Mouse (Mus musculus) kidney, adult 10 weeks (tissue): ENCODE measurements around the gene Urah. TPM values are rescaled to one million over a fixed set of nuclear protein-coding genes. Genes with fewer than 3 reads are reported as not detected.

Experiments
- polyA plus RNA-seq: library from polyadenylated mRNA; stranded (reverse); fragments of 350-450 nt; fragmentation: Illumina TruSeq; extraction: RNeasy Lipid Tissue Mini Kit (QIAGEN cat#74804); gene quantifications from one replicate; pipeline ENCODE4 v1.2.3, GENCODE M21; 2014; ENCODE audit warnings: low read depth, low replicate concordance

Gene Urah
- polyA plus RNA-seq, result 2.1 TPM

DNA sequence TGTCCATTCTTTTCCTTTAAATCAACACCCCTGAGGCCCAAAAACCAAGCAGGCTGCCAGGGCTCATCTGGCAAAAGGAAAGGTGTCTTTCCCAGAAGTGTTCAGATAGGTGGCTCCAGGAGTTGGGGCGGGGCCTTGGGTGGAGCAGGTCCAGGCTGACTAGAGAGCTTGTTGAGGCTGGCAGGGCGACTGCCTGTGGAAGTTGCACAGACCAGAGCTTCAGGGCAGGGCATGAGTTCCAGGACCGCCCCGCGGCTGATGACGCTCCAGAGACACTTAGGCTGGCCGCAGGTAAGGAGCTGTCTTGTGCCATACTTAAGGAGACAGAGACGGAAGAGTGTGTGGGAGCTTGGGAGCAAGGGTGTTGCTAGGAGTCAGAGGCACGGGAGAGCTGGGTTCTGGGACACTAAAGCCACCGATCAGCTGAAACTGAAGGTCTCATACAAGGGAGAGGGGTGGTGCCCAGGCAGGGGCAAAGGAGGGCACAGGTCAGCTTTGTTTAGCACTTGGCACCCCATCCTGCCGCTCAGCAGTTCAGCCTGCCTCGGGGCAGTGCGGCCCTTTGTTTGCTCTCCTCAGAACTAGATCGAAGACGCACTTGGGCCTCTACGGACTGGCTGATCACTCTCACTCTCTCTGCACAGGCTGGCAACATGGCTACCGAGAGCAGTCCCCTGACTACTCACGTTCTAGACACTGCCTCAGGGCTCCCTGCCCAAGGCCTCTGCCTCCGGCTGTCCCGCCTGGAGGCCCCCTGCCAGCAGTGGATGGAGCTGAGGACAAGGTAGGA lies at the start of gene Urah:
TSS of gene Urah (plus strand) at position 51 of the 790 bp plus-strand sequence.

GRCm38 (mm10) chr7:140787406-140788052 lies 47.3 kb upstream of the Urah start, which contains the start of gene Syce1:
Gene Syce1 (minus strand): TSS chr7:140787852.

DNA sequence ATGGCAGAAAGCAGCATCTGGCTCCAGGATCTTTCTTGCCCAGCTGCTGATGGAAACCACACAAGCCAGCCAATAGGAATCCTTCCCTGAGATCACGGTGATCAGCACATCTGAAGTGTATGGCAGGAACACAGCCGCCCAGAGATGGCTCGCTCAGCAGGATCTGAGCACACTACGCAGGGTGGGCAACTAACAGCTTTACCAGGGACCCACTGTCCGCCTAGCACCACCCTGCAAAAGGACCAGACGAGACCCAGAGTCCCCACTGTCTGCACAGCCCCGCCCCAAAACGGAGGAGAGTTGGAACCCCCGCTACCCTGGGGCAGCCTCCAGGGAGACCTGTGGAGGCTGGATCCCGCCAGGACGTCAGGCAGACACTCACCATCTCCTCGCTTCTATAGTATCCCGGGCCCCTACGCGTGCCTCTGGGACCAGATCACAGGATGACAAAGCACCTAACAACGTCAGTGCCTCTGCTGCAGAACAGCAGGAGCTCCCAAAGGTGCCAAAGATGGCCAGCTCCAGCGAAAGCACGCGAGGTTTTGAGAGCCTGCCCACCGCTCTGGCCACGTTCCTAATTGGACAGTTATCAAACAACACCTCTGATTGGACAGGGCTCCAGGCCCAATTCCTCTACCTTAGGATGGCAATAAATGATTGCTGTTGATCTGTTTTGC lies 13.0 kb upstream of the Urah start, which contains the start of gene Zfp941:
TSS of gene Zfp941 (minus strand) at position 526 of the 677 bp plus-strand sequence.

DNA sequence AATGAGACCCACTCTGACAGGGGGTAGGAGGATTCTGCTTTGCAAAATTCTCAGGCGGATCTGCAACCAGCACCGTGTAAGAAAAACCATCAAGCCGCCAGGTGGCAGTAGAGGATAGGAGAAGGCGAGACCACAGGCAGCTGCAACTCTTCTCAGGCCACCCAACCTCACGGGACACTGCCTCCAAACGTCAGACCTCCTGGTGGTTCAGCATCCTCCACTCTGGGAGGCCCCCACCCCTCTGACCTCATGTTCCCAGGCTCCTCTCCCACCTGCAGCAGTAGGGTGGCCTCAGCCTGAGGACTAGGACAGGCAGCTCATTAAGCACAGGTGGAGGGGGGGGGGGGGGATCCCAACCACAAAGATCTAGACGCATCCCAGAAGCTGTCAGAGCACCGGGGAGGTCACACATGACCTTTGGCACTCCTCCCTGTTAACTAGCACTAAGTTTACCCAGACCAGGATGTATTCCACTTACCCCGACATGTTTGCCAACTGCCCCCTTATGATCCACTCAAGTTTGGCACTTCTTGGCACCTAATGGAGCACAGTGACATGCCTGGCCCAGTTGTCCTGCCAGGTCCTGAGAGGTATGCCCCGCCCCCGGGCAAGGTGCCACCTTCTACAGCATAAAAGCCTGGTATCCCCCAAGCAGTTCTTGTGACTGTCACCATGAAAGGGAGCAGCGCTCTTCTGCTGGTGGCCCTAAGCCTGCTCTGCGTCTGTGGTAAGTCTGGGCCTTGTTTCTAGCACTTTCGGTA lies 10.3 kb downstream of the Urah start, which contains the start of gene Scgb1c1:
TSS of gene Scgb1c1 (plus strand) at position 643 of the 761 bp plus-strand sequence.

GRCm38 (mm10) chr7:140847755-140848580 lies 13.2 kb downstream of the Urah start, which contains the start of gene Odf3:
Gene Odf3 (plus strand): TSS chr7:140847805.

DNA sequence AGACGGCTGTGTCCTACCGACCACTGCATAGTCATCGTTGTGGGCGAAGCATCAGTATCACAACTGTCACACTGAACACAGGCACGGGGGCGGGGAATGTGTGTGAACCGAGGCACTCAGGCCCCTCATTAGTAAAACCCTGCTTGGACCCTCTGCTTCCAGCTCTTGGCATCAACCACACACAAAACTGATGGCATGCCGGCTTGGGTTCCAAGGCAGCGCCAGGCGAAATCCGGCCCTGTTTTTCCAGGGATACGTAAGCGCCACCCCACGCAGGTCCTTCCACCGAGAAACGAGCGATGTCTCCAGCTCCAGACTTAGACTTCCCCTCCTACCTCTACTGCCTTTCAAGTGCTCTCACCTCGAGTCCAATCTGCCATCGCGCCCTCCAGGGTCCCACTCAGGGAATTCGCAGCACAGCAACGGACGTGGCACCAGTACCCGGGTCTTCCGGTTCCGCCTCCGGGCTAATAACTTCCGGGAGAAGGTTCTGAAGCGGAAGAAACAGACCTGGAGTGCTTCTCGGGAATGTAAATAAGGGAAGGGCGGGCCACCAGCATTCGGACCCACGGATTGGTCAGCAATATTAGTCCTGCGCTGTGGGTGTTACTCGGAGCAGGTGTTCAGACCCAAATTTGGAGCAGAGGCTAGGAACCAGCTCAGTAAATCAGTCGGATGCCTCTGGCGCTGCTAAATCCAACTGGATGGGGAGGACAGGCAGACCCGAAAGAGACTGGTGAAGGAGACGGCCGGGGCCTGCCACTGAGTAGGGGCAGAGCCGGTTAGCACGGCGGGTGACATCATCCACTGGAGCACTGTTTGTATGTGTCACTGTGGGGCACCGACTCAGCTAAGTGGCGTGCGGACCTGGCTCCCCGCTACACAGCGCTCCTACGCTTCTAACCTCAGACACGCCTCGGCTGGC lies 21.3 kb downstream of the Urah start, which contains the start of gene Gm45785:
TSS of gene Gm45785 (minus strand) at position 472 of the 925 bp plus-strand sequence.

DNA sequence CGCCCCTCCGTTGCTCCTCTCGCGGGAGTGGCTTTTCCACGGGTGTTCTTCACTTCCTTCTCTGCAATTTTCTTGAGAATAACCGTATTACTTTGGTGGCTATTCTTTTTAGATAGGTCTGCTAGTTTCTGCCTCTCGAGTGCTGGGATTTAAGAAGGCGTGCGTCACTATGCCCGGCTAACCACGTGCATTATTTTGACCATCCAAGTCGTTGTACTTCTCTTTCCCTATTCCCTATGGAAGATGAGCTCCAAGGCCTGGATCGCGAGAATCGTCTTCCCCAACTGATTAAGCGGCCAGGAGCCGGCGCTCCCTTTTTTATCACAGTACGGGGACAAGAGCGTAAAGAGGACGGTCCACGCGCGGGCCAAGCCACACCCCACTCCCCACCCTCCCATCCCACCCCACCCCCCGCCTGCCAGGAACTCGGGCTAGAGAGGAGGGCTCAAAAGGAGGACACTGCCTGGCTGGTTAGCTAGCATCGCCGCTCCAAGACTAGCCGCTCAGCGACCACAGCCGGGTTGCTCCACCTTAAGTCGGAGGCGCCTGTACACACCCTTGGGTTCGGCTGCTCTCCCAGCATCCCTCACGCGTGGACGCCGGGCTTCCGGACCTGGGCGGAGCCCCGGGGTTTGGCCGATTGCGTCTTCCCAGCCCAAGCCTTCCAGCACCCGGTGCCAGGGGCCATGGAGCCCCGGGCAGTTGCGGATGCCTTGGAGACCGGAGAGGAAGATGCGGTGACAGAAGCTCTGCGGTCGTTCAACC lies 22.1 kb downstream of the Urah start, which contains the start of gene Ric8a:
TSS of gene Ric8a (plus strand) at position 173 of the 765 bp plus-strand sequence.

GRCm38 (mm10) chr7:140857550-140858505 lies 23.0 kb downstream of the Urah start, which contains the start of gene Bet1l:
Gene Bet1l (minus strand): TSS chr7:140857577.

DNA sequence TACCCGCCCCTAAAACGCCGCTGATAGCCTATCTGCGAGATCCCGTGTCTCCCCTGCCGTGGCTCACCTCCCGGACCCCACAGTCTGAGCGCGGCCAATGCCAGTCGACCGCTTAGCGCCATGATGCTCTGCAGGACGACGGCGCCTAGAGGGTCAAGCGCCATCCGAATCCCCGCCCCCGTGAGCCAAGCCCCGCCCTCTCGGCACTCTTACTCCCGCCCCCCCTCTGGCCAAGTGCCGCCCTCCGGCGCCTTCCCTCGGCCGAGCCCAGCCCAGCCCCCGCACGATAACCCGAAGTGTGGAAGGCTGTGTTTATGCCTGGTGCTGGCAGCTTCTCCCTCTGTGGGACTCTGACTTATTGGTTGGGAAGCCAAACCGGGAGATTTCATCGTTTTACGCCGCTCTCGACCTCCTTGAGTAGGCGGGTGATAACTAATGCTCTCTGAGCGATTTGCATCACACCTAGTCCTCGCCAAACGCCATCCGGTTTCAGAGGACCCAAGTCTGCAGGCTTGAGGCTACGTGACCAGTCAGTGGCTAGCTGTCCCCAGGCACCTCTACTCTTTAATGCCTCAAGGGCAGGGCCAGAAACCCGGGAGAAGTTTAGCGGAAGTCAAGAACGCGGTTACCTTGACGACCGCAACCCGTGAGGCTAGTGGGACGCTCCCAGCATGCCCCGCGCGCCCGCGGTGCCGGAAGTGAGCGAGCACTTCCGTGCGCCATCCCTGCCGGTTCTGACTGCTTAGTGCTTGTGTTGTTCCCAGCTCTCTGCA lies 47.1 kb downstream of the Urah start, which contains the start of the genes Psmd13 and Sirt3:
TSS of gene Psmd13 (plus strand) at position 273 of the 773 bp plus-strand sequence.
TSS of gene Sirt3 (minus strand) at position 614 of the 773 bp plus-strand sequence.

Other genes with a start within 250 kb of the Urah start
- not detected for gene Olfr46, start 233.7 kb upstream of the Urah start, polyA plus RNA-seq
- gene Olfr61, start 206.0 kb upstream of the Urah start, polyA plus RNA-seq, result not detected
- gene Olfr53, start 188.6 kb upstream of the Urah start, polyA plus RNA-seq, result not detected
- gene Olfr539, start 175.1 kb upstream of the Urah start, polyA plus RNA-seq, result not detected
- gene Olfr45, start 153.1 kb upstream of the Urah start, polyA plus RNA-seq, result not detected
- not detected for gene Olfr541, start 137.8 kb upstream of the Urah start, polyA plus RNA-seq
- 135 TPM for gene Cyp2e1, start 71.3 kb upstream of the Urah start, polyA plus RNA-seq
- gene Syce1, start 47.2 kb upstream of the Urah start, polyA plus RNA-seq, result not detected
- gene Zfp941, start 12.8 kb upstream of the Urah start, polyA plus RNA-seq, result 1.1 TPM
- not detected for gene Scgb1c1, start 10.5 kb downstream of the Urah start, polyA plus RNA-seq
- gene Odf3, start 12.8 kb downstream of the Urah start, polyA plus RNA-seq, result not detected
- not detected for gene Gm45785, start 21.3 kb downstream of the Urah start, polyA plus RNA-seq
- 4.2 TPM for gene Ric8a, start 21.9 kb downstream of the Urah start, polyA plus RNA-seq
- 3.2 TPM for gene Bet1l, start 22.6 kb downstream of the Urah start, polyA plus RNA-seq
- gene Psmd13, start 47.0 kb downstream of the Urah start, polyA plus RNA-seq, result 149 TPM
- gene Sirt3, start 47.3 kb downstream of the Urah start, polyA plus RNA-seq, result 4.8 TPM
- gene Cox8b, start 65.4 kb downstream of the Urah start, polyA plus RNA-seq, result not detected
- 5.4 TPM for gene Nlrp6, start 85.9 kb downstream of the Urah start, polyA plus RNA-seq
- 1.1 TPM for gene Pgghg, start 106.4 kb downstream of the Urah start, polyA plus RNA-seq
- not detected for gene Ifitm5, start 115.3 kb downstream of the Urah start, polyA plus RNA-seq
- not detected for gene Gm45717, start 120.9 kb downstream of the Urah start, polyA plus RNA-seq
- gene Ifitm2, start 121.0 kb downstream of the Urah start, polyA plus RNA-seq, result 44.1 TPM
- gene Ifitm1, start 132.2 kb downstream of the Urah start, polyA plus RNA-seq, result 5.3 TPM
- gene Ifitm3, start 175.8 kb downstream of the Urah start, polyA plus RNA-seq, result 4.6 TPM
- not detected for gene Ifitm6, start 182.9 kb downstream of the Urah start, polyA plus RNA-seq
- not detected for gene Gm17387, start 194.1 kb downstream of the Urah start, polyA plus RNA-seq
- not detected for gene B4galnt4, start 226.1 kb downstream of the Urah start, polyA plus RNA-seq
- not detected for gene Pkp3, start 243.2 kb downstream of the Urah start, polyA plus RNA-seq